Mouse (Mus musculus): ENCODE data around the gene Atp6v0e2.

Atp6v0e2 gene

DNA sequence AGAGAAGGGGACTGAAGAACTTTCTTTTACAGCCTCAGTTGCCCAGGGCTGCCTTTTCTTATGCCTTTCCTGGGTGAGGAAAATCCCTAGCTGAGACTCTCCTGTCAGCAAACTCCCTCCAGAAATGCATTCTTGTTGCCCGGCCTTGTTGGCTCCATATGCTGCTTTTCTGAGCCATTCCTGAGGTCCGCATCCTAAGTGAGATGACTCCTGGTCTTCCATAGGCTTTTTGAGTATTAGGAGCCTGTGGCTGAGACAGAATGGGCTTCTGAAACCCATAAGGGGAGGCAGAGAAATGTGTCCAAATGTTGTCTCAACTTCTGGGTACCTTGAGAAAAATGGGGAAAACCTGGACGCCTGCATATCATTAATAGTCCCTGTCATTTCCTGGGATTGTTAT is 36.6 kb downstream of the Atp6v0e2 start:
- DNase-seq (ENCODE audit: low spot score in 2 of 2), result no peak

DNA sequence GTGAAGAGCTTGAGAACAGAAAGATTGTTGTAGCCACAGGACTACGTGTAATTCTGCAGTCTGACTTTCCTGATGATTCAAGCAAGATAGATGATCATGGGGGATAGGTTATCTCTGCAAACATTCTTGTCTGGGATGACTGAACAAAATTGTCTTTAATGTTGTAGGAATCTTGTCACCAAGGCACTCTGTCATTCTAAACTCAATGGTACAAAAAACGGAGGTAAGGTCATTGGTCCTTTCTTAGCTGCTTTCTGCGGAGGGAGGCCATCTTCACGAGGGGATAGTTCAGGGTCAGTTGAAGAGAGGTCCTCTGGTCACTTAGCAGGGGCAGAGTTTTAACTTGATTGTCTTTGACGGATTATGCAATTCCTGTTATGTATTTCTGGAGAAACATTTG is 41.3 kb downstream of the Atp6v0e2 start:
- DNase-seq (ENCODE audit: low spot score in 2 of 2), result no peak

DNA sequence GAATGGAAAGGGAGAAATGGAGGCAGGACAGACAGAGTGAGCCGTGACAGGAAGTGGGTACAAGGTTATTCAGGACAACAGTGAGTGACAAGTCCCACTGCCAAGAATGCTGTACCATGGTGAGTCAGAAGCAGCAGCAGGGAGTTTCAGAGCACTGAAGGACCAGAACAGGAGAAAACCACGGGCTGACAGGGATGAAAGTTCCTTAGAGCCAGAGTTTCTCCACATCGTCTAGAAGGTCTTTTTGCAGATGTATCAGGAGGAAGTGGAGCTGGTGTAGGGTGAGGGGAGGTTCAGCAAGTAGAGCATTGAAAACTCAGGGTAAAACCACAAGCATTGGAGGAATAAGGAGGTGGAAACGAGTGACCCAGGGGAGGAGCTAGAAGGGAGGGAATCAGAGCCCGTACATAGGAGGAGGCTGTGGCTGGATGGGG is 41.8 kb downstream of the Atp6v0e2 start:
- DNase-seq (ENCODE audit: low spot score in 2 of 2), result no peak

- DNase-seq (ENCODE audit: low spot score in 2 of 2), result no peak
Observed at GRCm38 (mm10) chr6:48581257-48581656, 43.8 kb downstream of the Atp6v0e2 start.

- DNase-seq (ENCODE audit: low spot score in 2 of 2), result no peak
Observed at GRCm38 (mm10) chr6:48582037-48582436, 44.6 kb downstream of the Atp6v0e2 start.

- DNase-seq (ENCODE audit: low spot score in 2 of 2), result no peak
Observed at GRCm38 (mm10) chr6:48589194-48589750, 51.9 kb downstream of the Atp6v0e2 start, which contains the start of gene Gm45021. Gm45021 (plus strand) TSS chr6:48589610.

Data from frontal cortex, postnatal 14 days (tissue).